Mouse (Mus musculus): ENCODE measurements around the gene Nemp1. TPM values are rescaled to one million over a fixed set of nuclear protein-coding genes. Genes with fewer than 3 reads are reported as not detected.

Gene Nemp1
- polyA plus RNA-seq (2014; fragmentation: Illumina TruSeq; extraction: RNeasy Lipid Tissue Mini Kit (QIAGEN cat#74804); ENCODE audit: insufficient read depth, low read depth, low replicate concordance), result 5.7 TPM

DNA sequence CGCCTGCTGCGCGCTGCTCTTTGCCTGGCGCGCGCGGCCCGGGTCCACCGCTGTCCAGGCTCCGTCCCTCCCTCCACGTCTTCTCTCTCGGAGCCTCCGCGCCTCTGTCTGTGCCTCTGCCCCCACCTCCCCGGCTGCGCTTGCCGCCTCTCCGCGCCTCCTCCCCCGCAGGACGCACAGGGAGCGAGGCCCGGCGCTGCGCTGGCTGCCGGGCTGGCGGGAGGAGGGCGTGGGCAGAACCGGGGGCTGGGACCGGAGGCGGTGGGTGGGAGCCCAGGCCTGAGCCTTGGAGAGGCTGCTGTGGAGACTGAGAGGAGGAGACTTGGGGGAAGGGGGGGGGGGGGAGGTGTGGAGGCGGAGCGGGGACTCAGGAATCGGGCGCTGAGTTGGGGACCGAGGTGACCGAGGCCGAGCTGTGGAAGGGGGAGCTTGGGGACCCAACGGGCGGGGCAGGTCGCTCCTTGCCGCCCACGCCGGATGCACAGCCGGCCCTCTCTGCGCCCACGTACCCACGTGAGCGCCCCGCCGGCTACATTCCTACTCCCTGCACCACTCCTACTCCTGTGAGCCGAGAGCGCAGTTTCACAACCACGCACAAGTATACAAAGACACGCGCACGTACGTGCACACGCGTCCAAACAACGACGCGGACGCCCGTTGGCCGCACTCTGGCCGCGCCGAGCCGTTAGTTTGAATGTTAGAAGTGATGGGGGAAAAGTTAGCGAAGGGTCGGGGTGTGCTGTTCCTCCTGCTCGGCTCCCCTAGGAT lies at the start of gene Nemp1:
Nemp1 (plus strand) TSS at position 401 of the 768 bp plus-strand sequence.

DNA sequence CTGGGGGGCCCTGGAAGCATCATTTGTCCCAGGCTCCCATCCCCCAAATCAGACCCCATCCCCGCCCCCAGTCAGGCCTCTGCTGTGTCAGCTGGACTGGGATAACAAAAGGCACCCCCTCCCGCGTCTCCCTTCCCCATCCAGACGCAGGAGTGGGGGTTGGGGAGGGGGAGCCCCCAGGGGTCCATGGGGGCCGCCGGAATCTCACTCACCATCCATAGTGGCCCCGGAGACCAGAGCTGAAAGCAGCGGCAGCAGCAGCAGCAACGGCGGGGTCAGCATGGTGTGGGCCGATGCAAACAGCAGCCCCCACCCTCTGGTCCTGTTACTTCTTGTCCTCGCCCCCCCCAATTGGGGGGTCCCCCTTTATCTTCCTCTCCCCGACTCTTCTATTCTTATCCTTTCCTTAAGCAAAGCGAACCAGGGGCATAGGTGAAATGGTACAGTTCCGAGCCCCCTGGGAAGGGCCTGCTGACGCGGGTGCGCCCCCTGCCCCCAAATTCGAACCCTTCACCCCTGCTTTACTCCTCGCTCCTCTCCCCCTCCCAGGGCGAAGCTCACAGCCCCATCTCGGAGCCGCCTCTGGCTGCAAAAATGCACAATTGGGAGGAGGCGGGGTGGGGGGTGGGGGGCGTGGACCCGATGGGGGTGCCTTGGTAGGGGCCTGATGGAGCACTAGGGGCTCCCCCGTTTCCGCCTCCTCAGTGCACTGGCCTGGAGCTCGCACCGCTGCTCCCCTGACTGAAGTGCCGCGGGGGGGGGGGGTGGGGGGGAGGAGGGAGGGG lies 46.1 kb upstream of the Nemp1 start, which contains the start of gene Lrp1:
Lrp1 (minus strand) TSS at position 743 of the 785 bp plus-strand sequence.

DNA sequence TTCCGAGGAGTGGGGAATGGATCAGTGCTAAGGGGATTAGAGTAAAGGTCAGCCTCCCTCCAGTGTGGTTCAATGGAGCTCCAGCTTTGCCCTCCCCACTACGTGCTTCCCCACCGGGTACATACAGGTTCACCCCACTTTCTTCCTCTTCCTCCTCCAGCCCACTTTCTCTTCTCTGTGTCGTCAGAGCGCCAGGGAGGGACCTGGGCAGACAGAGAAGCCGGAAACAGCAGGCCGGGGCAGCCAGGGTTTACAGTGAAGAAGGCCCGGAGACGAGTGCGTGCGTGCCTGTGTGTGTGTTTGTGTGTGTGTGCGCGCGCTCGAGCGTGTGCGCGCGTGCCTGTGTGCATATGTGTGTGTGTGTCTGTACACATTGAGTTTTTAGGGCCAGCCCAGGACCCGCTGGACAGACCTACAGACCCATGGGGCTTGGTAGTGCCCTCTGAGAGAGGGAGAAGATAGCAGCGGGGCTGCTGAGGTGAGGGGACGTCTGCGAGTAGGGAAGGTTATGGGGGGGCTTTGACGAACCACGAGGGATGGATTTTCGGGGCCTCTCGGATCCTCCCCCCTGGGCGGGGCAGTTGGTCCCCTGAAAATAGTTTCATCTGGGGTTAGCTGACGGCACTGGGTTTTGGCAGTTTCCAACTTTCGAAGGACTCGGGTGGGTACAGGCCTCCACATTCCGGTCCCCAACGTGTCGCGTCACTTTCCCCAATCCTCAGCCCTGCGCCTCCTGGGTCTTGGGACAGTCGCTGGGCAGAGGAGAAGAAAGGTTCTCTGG lies 23.7 kb upstream of the Nemp1 start, which contains the start of gene Stat6:
Stat6 (plus strand) TSS at position 215 of the 781 bp plus-strand sequence.

DNA sequence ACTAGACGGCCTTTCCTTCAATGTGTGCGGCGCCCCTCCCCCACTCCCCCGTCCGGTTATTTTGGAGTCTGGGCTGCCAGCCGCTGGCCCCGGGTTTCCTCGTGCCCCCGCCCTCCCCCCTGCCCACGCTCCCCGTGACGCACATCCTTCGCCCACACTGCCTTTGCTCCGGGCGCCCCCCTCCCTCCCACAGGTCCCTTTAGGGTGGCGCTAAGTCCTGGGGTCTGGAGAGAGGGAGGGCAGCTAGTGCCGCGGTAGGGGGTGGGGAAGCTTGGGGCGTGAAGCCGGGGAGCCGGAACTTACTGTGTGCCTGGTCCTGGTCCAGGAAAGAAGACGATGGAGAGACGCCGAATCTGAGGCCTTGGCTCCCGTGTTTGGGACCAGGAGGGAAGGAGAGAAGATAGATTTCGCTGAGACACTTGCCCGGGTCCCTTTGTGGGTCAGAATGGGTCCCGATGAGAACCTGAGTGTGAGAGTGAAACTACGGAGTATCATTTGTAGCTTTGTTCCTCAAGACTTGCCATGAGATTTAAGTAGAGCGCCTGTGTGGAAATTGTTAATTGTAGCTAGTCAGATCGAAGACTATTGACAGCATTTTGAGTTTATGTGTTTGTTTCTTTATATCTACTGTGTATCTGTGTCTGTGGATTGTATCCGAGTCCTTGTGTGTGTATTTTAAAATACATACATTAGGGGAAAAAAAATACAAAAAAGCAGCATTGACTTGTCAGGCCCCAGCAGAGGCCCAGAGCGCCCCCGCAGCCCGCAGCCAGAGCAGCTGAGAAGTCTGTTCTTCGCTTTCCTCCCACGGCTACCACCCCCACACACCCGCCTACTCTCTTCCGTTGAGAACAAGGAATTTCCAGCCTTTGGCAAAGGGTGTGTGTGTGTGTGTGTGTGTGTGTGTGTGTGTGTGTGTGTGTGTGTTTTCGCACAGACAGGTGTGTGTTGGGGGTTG lies 1.7 kb downstream of the Nemp1 start, which contains the start of gene Nab2:
Nab2 (minus strand) TSS at position 476 of the 958 bp plus-strand sequence.

DNA sequence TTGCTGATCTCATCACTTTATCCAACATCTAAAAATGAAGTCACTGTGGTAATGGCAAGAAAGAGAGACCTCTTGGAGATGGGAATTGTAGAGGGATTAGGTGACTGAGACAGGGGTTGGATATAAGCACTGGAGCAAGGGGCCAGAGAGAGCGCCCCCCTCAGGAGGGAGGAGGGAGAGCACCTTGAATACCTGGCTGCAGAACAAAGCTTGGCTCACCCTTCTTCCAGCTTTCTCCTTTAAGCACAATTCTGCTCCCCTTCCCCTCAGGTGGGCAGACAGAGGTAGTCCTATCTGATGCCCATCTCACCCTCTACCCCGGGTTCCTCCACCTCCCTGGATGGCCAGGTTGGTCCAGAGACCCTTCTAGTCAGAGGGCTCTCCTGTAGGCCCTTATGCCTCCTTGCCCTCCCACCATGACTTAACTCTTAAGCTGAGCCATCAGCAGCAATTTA lies 38.1 kb downstream of the Nemp1 start, which contains the start of gene Myo1a:
Myo1a (plus strand) TSS at position 405 of the 455 bp plus-strand sequence.

DNA sequence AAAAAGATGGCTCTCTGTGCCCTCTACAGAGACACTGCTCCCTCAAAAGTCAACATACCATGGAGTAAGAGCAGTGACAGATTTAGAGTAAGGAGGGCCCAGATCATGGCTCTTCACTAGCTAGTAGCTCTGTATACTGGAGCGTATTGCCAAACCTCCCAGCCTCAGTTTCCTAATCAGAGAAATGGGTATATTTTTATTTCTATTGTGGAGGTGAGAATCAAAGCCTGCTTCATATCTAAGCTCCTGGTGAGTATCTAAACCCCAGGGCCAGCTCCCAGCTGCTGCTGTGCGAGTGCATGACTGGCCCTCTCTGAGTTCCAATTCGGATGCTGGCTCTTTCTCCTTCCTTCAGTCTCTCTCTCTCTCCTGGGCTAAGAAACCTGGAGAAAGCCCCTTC lies 57.5 kb downstream of the Nemp1 start, which contains the start of gene Tac2:
Tac2 (plus strand) TSS at position 301 of the 400 bp plus-strand sequence.

DNA sequence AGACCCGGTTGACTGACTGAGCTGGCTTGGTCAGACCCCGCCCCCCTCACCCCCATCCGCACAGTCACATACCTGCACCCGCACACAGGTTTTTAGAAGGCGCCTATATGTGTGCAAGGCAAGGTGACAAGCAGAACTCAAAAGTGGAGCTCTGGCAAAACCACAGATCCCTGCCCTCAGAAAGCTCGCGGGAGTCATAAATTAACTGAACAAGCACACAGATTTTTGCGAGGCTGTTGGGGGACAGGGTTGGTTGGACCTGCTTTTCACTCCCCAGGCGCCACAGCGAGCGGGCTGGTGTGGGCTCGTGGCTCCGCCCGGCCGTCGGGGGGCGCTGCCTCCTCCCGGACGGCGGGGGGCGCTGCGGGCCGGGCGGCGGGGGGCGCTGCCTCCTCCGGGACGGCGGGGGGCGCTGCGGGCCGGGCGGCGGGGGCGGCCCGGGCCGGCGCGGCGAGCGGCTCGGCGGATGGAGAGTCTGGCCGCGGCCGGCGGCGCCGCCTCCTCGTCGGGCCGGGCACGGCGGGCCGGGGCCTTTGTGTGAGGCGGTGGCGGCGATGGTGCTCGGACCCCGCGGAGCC lies 72.5 kb downstream of the Nemp1 start, which contains the start of gene Zbtb39:
Zbtb39 (plus strand) TSS at position 456 of the 578 bp plus-strand sequence.

Other genes with a start within 250 kb of the Nemp1 start
- gene Stac3, start 165.2 kb upstream of the Nemp1 start, polyA plus RNA-seq (2014; fragmentation: Illumina TruSeq; extraction: RNeasy Lipid Tissue Mini Kit (QIAGEN cat#74804); ENCODE audit: insufficient read depth, low read depth, low replicate concordance), result 0.55 TPM
- gene Ndufa4l2, start 151.9 kb upstream of the Nemp1 start, polyA plus RNA-seq (2014; fragmentation: Illumina TruSeq; extraction: RNeasy Lipid Tissue Mini Kit (QIAGEN cat#74804); ENCODE audit: insufficient read depth, low read depth, low replicate concordance), result 63.4 TPM
- gene Shmt2, start 144.5 kb upstream of the Nemp1 start, polyA plus RNA-seq (2014; fragmentation: Illumina TruSeq; extraction: RNeasy Lipid Tissue Mini Kit (QIAGEN cat#74804); ENCODE audit: insufficient read depth, low read depth, low replicate concordance), result 14.9 TPM
- 0.18 TPM for gene Nxph4, start 132.3 kb upstream of the Nemp1 start, polyA plus RNA-seq (2014; fragmentation: Illumina TruSeq; extraction: RNeasy Lipid Tissue Mini Kit (QIAGEN cat#74804); ENCODE audit: insufficient read depth, low read depth, low replicate concordance)
- gene Lrp1, start 45.8 kb upstream of the Nemp1 start, polyA plus RNA-seq (2014; fragmentation: Illumina TruSeq; extraction: RNeasy Lipid Tissue Mini Kit (QIAGEN cat#74804); ENCODE audit: insufficient read depth, low read depth, low replicate concordance), result 96.5 TPM
- 41.9 TPM for gene Stat6, start 23.9 kb upstream of the Nemp1 start, polyA plus RNA-seq (2014; fragmentation: Illumina TruSeq; extraction: RNeasy Lipid Tissue Mini Kit (QIAGEN cat#74804); ENCODE audit: insufficient read depth, low read depth, low replicate concordance)
- gene Nab2, start 1.7 kb downstream of the Nemp1 start, polyA plus RNA-seq (2014; fragmentation: Illumina TruSeq; extraction: RNeasy Lipid Tissue Mini Kit (QIAGEN cat#74804); ENCODE audit: insufficient read depth, low read depth, low replicate concordance), result 16.0 TPM
- gene Myo1a, start 38.3 kb downstream of the Nemp1 start, polyA plus RNA-seq (2014; fragmentation: Illumina TruSeq; extraction: RNeasy Lipid Tissue Mini Kit (QIAGEN cat#74804); ENCODE audit: insufficient read depth, low read depth, low replicate concordance), result 0.15 TPM
- gene Tac2, start 57.6 kb downstream of the Nemp1 start, polyA plus RNA-seq (2014; fragmentation: Illumina TruSeq; extraction: RNeasy Lipid Tissue Mini Kit (QIAGEN cat#74804); ENCODE audit: insufficient read depth, low read depth, low replicate concordance), result not detected
- 3.3 TPM for gene Zbtb39, start 72.6 kb downstream of the Nemp1 start, polyA plus RNA-seq (2014; fragmentation: Illumina TruSeq; extraction: RNeasy Lipid Tissue Mini Kit (QIAGEN cat#74804); ENCODE audit: insufficient read depth, low read depth, low replicate concordance)
- gene Gpr182, start 84.8 kb downstream of the Nemp1 start, polyA plus RNA-seq (2014; fragmentation: Illumina TruSeq; extraction: RNeasy Lipid Tissue Mini Kit (QIAGEN cat#74804); ENCODE audit: insufficient read depth, low read depth, low replicate concordance), result 12.8 TPM
- gene Rdh1, start 92.8 kb downstream of the Nemp1 start, polyA plus RNA-seq (2014; fragmentation: Illumina TruSeq; extraction: RNeasy Lipid Tissue Mini Kit (QIAGEN cat#74804); ENCODE audit: insufficient read depth, low read depth, low replicate concordance), result not detected
- gene Rdh16f1, start 92.9 kb downstream of the Nemp1 start, polyA plus RNA-seq (2014; fragmentation: Illumina TruSeq; extraction: RNeasy Lipid Tissue Mini Kit (QIAGEN cat#74804); ENCODE audit: insufficient read depth, low read depth, low replicate concordance), result not detected
- 0.19 TPM for gene Rdh9, start 109.5 kb downstream of the Nemp1 start, polyA plus RNA-seq (2014; fragmentation: Illumina TruSeq; extraction: RNeasy Lipid Tissue Mini Kit (QIAGEN cat#74804); ENCODE audit: insufficient read depth, low read depth, low replicate concordance)
- gene Rdh16, start 134.3 kb downstream of the Nemp1 start, polyA plus RNA-seq (2014; fragmentation: Illumina TruSeq; extraction: RNeasy Lipid Tissue Mini Kit (QIAGEN cat#74804); ENCODE audit: insufficient read depth, low read depth, low replicate concordance), result not detected
- gene Rdh19, start 183.0 kb downstream of the Nemp1 start, polyA plus RNA-seq (2014; fragmentation: Illumina TruSeq; extraction: RNeasy Lipid Tissue Mini Kit (QIAGEN cat#74804); ENCODE audit: insufficient read depth, low read depth, low replicate concordance), result not detected
- not detected for gene Rdh16f2, start 199.6 kb downstream of the Nemp1 start, polyA plus RNA-seq (2014; fragmentation: Illumina TruSeq; extraction: RNeasy Lipid Tissue Mini Kit (QIAGEN cat#74804); ENCODE audit: insufficient read depth, low read depth, low replicate concordance)
- not detected for gene Rdh7, start 221.9 kb downstream of the Nemp1 start, polyA plus RNA-seq (2014; fragmentation: Illumina TruSeq; extraction: RNeasy Lipid Tissue Mini Kit (QIAGEN cat#74804); ENCODE audit: insufficient read depth, low read depth, low replicate concordance)
- not detected for gene Sdr9c7, start 231.6 kb downstream of the Nemp1 start, polyA plus RNA-seq (2014; fragmentation: Illumina TruSeq; extraction: RNeasy Lipid Tissue Mini Kit (QIAGEN cat#74804); ENCODE audit: insufficient read depth, low read depth, low replicate concordance)

Measured in lung, adult 10 weeks (tissue).